Mouse (Mus musculus): ENCODE results near the gene Tcl1b2.
A peak's percentile ranks its signal among the peaks of the same experiment; 100 is the strongest.
"Not testable (repeated sequence)": the region's sequence is repeated elsewhere in the genome, so short reads cannot be mapped to it uniquely, and the experiment has no call there.

The Tcl1b2 gene

GRCm38 (mm10) chr12:105145714-105146113, at the start of gene Tcl1b2:
Gene Tcl1b2 (plus strand): TSS chr12:105146014.
- no peak for DNase-seq (ENCODE audit: low read depth, low spot score)

- DNase-seq (ENCODE audit: low read depth, low spot score) = no peak
These were observed 46.3 kb upstream of the Tcl1b2 start for GRCm38 (mm10) chr12:105099466-105100044.

- DNase-seq (ENCODE audit: low read depth, low spot score) = no peak
These were observed 42.9 kb upstream of the Tcl1b2 start for GRCm38 (mm10) chr12:105102901-105103300.

GRCm38 (mm10) chr12:105104036-105104435, 41.8 kb upstream of the Tcl1b2 start:
- DNase-seq (ENCODE audit: low read depth, low spot score) = peak; percentile 65

- no peak for DNase-seq (ENCODE audit: low read depth, low spot score)
These were observed 40.5 kb upstream of the Tcl1b2 start for GRCm38 (mm10) chr12:105105326-105105725.

GRCm38 (mm10) chr12:105108856-105109255, 37.0 kb upstream of the Tcl1b2 start:
- no peak for DNase-seq (ENCODE audit: low read depth, low spot score)

GRCm38 (mm10) chr12:105109406-105109805, 36.4 kb upstream of the Tcl1b2 start:
- no peak for DNase-seq (ENCODE audit: low read depth, low spot score)

- no peak for DNase-seq (ENCODE audit: low read depth, low spot score)
These were observed 36.0 kb upstream of the Tcl1b2 start for GRCm38 (mm10) chr12:105109812-105110211.

- no peak for DNase-seq (ENCODE audit: low read depth, low spot score)
These were observed 33.4 kb upstream of the Tcl1b2 start for GRCm38 (mm10) chr12:105112321-105112988.

- no peak for DNase-seq (ENCODE audit: low read depth, low spot score)
These were observed 29.2 kb upstream of the Tcl1b2 start for GRCm38 (mm10) chr12:105116648-105117047.

GRCm38 (mm10) chr12:105125362-105125761, 20.5 kb upstream of the Tcl1b2 start:
- DNase-seq (ENCODE audit: low read depth, low spot score) = no peak

GRCm38 (mm10) chr12:105126516-105126915, 19.3 kb upstream of the Tcl1b2 start:
- DNase-seq (ENCODE audit: low read depth, low spot score) = no peak

- DNase-seq (ENCODE audit: low read depth, low spot score) = no peak
These were observed 18.2 kb upstream of the Tcl1b2 start for GRCm38 (mm10) chr12:105127607-105128006.

GRCm38 (mm10) chr12:105129494-105130205, 16.2 kb upstream of the Tcl1b2 start:
- DNase-seq (ENCODE audit: low read depth, low spot score) = not testable (repeated sequence)

GRCm38 (mm10) chr12:105134167-105134566, 11.6 kb upstream of the Tcl1b2 start:
- DNase-seq (ENCODE audit: low read depth, low spot score) = not testable (repeated sequence)

- not testable (repeated sequence) for DNase-seq (ENCODE audit: low read depth, low spot score)
These were observed 11.0 kb upstream of the Tcl1b2 start for GRCm38 (mm10) chr12:105134826-105135225.

- DNase-seq (ENCODE audit: low read depth, low spot score) = not testable (repeated sequence)
These were observed 8.1 kb upstream of the Tcl1b2 start for GRCm38 (mm10) chr12:105137729-105138128.

GRCm38 (mm10) chr12:105143096-105143495, 2.7 kb upstream of the Tcl1b2 start:
- DNase-seq (ENCODE audit: low read depth, low spot score) = no peak

- not testable (repeated sequence) for DNase-seq (ENCODE audit: low read depth, low spot score)
These were observed 886 bp upstream of the Tcl1b2 start for GRCm38 (mm10) chr12:105144928-105145327.

GRCm38 (mm10) chr12:105155286-105155685, 9.5 kb downstream of the Tcl1b2 start:
- not testable (repeated sequence) for DNase-seq (ENCODE audit: low read depth, low spot score)

- DNase-seq (ENCODE audit: low read depth, low spot score) = no peak
These were observed 13.0 kb downstream of the Tcl1b2 start for GRCm38 (mm10) chr12:105158842-105159241.

GRCm38 (mm10) chr12:105159390-105159789, 13.6 kb downstream of the Tcl1b2 start, which contains the start of gene Tcl1b1:
Gene Tcl1b1 (plus strand): TSS chr12:105159690.
- DNase-seq (ENCODE audit: low read depth, low spot score) = no peak

- DNase-seq (ENCODE audit: low read depth, low spot score) = no peak
These were observed 20.9 kb downstream of the Tcl1b2 start for GRCm38 (mm10) chr12:105166734-105167133.
